Mouse (Mus musculus) neural tube, embryonic 12.5 days (tissue): Measurements from ENCODE around the gene Syde1. TPM values are rescaled to one million over a fixed set of nuclear protein-coding genes. Genes with fewer than 3 reads are reported as not detected.
A peak's percentile ranks its signal among the peaks of the same experiment; 100 is the strongest.

ENCODE experiments used
- ATAC-seq: fragments of 200-750 bp; cut with Nextera tagmentation; 2 replicates; pipeline ENCODE4 v1.8.0; 2017; ENCODE audit warnings: low read depth, mild to moderate bottlenecking, moderate TSS enrichment, moderate library complexity; ENCODE audit not compliant: low FRiP score
- H3K27ac ChIP-seq: fragments of 300-500 bp; sonication (generic); 2 replicates; pipeline ENCODE4 v1.5.1; 2016
- H3K27me3 ChIP-seq: fragments of 300-500 bp; sonication (generic); replicated peaks from 2 replicates; pipeline ENCODE4 v1.6.1; 2016; ENCODE audit warnings: mild to moderate bottlenecking
- H3K36me3 ChIP-seq: fragments of 300-500 bp; sonication (generic); 2 replicates; pipeline ENCODE4 v1.6.1; 2016; ENCODE audit warnings: mild to moderate bottlenecking
- H3K4me1 ChIP-seq: fragments of 300-500 bp; sonication (generic); 2 replicates; pipeline ENCODE4 v1.6.1; 2016
- H3K4me2 ChIP-seq: fragments of 300-500 bp; sonication (generic); replicated peaks from 2 replicates; pipeline ENCODE4 v1.6.1; 2016; ENCODE audit warnings: mild to moderate bottlenecking
- H3K4me3 ChIP-seq: fragments of 300-500 bp; sonication (generic); 2 replicates; pipeline ENCODE4 v1.5.1; 2016
- H3K9ac ChIP-seq: fragments of 300-500 bp; sonication (generic); 2 replicates; pipeline ENCODE4 v1.6.1; 2016; ENCODE audit warnings: mild to moderate bottlenecking
- H3K9me3 ChIP-seq: fragments of 300-500 bp; sonication (generic); 2 replicates; pipeline ENCODE4 v1.6.1; 2016; ENCODE audit warnings: mild to moderate bottlenecking
- WGBS: fragments of 180-500 bp; shearing (Covaris S2); methylation state at CpG from one replicate; pipeline ENCODE4 v1.1.7; 2016; 5-methylcytosine and 5-hydroxymethylcytosine counted together
- polyA plus RNA-seq: library from polyadenylated mRNA; unstranded; fragments of >200 nt; fragmentation: Nextera tagmentation; extraction: Ambion mirVana; gene quantifications from 2 replicates; pipeline ENCODE4 v1.2.1, GENCODE M21; 2016

The Syde1 gene
- polyA plus RNA-seq, 1 experiment from 2014 or later: 7.9 TPM

DNA sequence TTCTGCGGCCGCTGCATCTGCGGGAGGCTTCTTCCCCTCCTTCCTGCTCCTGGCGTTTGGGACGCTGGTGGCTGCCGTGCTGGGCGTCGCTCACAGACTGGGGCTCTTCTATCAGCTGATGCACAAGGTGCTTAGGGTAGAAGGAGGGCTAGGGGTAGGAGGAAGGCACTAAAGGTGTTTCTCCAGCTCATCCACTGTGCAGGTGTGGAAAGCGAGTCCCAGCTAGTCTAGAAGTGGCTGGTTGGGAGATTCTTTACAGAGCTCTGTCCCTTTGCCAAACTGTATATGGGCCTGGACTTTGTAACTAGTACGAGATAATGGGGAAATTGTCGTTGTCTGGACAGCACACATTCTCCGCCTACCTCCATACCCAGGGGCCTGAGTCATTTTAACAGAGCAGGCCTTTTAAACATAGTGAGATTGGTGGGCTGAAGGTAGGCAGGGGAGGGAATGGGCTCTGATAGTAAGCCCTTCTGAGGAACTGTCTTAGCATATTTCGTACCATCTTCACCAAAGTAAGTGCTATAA is 16.6 kb downstream of the Syde1 start:
- H3K27ac ChIP-seq: 0 out of 2 replicates have a peak overlapping the region, but pooled peaks have one; percentile 18
- peaks cover 24% of the 10 kb centered on the region for H3K36me3 ChIP-seq
- H3K9me3 ChIP-seq: no peaks in the 10 kb centered on the region
- WGBS: 16% methylated on average over 13 of the region's 13 CpGs
- H3K4me2 ChIP-seq: peak overlapping the region; percentile 79
- H3K9ac ChIP-seq: peak overlapping the region; percentile 68
- peak; percentile 51 for ATAC-seq
- peaks cover 5% of the 10 kb centered on the region; the same call in 1 of the 2 replicates for H3K4me1 ChIP-seq
- H3K4me3 ChIP-seq: peak overlapping the region; percentile 61
- H3K27me3 ChIP-seq: no peaks in the 10 kb centered on the region

DNA sequence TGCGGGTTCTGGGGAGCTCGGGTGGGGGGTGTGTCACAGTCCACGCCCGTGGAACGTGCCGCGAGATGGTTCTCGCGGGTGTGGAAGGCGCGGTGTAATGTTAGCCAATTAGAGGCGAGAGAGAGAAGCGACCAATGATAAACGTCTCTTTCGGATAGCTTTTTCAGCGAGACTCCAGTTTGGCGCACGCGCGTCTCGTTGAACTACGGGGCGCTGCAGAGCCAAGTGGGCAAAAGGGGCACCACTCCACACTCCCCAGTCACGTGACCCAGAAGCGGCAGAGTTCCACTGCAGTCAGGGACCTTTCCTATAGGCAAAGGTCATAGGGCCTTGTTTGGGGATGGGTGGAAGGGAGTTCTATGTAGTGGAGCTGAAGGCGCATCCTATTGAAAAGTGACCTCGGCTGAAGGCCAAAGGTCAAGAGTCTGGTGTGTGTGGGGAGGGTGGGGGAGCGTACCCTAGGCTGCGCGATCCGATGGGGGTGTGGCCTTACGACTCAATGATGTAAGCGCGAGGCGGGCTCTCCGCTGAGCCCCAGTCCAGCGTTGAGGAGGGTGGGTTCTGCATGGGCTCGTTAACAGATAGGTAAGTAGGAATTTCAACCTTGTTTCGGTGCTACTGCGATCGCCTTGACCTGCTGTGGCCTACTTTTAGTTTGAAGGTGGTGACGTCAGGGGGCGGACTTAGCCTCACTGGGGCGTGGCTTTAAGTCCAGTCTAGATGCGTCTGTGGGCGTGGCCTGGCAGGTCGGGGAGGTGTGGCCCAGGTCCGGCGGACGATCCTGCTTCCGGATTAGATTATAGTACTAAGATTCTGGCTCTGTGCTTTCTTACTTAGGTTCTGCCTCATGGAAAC is 17.3 kb downstream of the Syde1 start, which contains the start of gene Ilvbl:
Ilvbl (plus strand) TSS at position 97 of the 855 bp plus-strand sequence.
- H3K27me3 ChIP-seq: no peaks in the 10 kb centered on the region
- H3K36me3 ChIP-seq: peaks cover 17% of the 10 kb centered on the region
- peak; percentile 92 for ATAC-seq
- peaks cover 5% of the 10 kb centered on the region; the same call in 1 of the 2 replicates for H3K4me1 ChIP-seq
- peak within 1 kb of the TSS; percentile 18; the same call in 1 of the 2 replicates for H3K27ac ChIP-seq
- H3K9me3 ChIP-seq: no peaks in the 10 kb centered on the region
- H3K4me3 ChIP-seq: peak within 1 kb of the TSS; percentile 61
- WGBS: under 1% methylated on average over 51 of the region's 51 CpGs
- peak within 1 kb of the TSS; percentile 79 for H3K4me2 ChIP-seq
- H3K9ac ChIP-seq: peak within 1 kb of the TSS; percentile 68

DNA sequence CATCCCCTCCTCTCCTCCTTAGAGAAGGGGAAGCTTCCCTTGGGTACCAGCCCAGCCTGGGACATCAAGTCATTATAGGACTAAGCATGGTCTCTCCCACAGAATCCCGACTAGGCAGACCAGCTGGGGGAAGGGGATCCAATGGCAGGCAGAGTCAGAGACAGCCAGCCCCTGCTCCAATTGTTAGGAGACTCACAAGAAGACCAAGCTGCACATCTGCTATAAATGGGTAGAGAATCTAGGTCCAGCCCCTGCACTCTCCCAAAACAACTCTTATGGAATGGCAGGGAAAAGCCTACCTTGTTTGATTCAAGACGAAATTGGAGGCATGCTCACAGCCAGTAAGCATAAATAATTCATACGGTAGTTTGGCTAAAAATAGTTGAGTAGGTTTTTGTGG is 18.5 kb downstream of the Syde1 start:
- Histone ChIP-seq H3K36me3 (peaks cover 4% of the 10 kb centered on the region), H3K27me3 (no peaks in the 10 kb centered on the region), H3K4me3 (no peak overlapping the region), H3K9me3 (no peaks in the 10 kb centered on the region), H3K9ac (no peak overlapping the region), H3K4me1 (peaks cover 5% of the 10 kb centered on the region; the same call in 1 of the 2 replicates), H3K4me2 (no peak overlapping the region), H3K27ac (no peak overlapping the region)
- 80% methylated on average over 3 of the region's 3 CpGs for WGBS
- no peak for ATAC-seq

DNA sequence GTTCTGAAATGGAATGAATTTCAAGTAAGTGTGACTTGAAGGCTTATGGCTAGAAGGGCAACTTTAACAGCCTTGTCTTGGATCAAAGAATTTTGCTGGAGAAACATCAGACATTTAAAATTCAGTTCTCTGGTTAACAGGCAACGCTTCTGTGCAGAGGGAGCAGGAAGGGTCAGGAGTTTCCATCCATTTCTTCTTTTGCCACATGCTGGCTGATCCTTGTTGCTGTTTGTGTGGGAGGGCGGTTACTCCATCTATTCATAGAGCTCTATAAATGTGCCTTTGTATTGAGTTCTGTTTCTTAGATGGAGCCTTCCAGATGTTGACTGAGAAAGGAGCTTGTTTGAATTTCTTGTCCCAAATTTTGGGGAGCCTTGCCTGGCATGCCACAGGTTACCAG is 20.9 kb downstream of the Syde1 start:
- no peaks in the 10 kb centered on the region for H3K36me3 ChIP-seq
- no peak overlapping the region for H3K4me3 ChIP-seq
- H3K27me3 ChIP-seq: no peaks in the 10 kb centered on the region
- no peak for ATAC-seq
- no peak overlapping the region for H3K9ac ChIP-seq
- no peak overlapping the region for H3K27ac ChIP-seq
- H3K9me3 ChIP-seq: no peaks in the 10 kb centered on the region
- 67% methylated on average over 2 of the region's 2 CpGs for WGBS
- peaks cover 5% of the 10 kb centered on the region; the same call in 1 of the 2 replicates for H3K4me1 ChIP-seq
- no peak overlapping the region for H3K4me2 ChIP-seq

DNA sequence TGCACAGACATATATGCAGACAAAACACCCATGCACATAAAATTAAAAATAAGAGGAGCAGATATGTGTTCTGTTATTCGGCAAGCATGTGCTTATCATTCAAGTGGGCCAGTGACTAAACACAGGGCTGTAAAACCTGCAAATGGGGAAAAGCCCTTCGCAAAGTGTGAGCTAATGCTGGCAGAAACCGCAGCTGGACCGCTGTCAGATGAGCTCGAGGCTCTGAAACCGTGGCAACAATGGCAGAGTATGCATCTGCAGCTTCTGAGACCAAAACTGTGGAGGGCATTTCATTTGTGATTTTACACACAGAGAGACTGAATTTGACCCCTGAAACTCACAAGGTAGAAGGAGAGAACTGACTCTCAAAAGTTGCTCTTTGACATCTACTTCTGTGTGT is 21.3 kb downstream of the Syde1 start:
- no peak for ATAC-seq
- Histone ChIP-seq H3K27ac (no peak overlapping the region), H3K4me2 (no peak overlapping the region), H3K27me3 (no peaks in the 10 kb centered on the region), H3K4me1 (peaks cover 5% of the 10 kb centered on the region; the same call in 1 of the 2 replicates), H3K9ac (no peak overlapping the region), H3K9me3 (no peaks in the 10 kb centered on the region), H3K4me3 (no peak overlapping the region), H3K36me3 (no peaks in the 10 kb centered on the region)
- WGBS: 67% methylated on average over 6 of the region's 6 CpGs

DNA sequence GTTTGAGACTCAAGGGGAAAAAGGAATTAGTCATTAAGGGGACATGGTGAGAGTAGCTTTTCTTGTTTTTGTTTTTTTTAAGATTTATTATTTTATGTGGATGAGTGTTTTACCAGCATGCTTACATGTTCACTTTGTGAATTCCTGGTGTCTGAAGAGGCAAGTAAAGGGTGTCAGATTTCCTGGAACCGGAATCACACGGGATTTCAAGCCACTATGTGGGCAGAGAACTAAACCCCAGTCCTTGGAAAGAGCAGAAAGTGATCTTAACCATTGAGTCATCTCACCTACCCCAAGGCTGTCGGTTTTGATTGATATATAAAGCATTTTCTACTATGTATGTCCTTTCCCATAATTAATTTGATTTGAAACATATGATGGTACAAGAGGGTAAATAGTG is 22.1 kb downstream of the Syde1 start:
- Histone ChIP-seq H3K4me2 (no peak overlapping the region), H3K4me3 (no peak overlapping the region), H3K27me3 (no peaks in the 10 kb centered on the region), H3K4me1 (no peaks in the 10 kb centered on the region), H3K27ac (no peak overlapping the region), H3K9ac (no peak overlapping the region), H3K36me3 (no peaks in the 10 kb centered on the region), H3K9me3 (no peaks in the 10 kb centered on the region)
- no peak for ATAC-seq
- 57% methylated on average over 3 of the region's 3 CpGs for WGBS

DNA sequence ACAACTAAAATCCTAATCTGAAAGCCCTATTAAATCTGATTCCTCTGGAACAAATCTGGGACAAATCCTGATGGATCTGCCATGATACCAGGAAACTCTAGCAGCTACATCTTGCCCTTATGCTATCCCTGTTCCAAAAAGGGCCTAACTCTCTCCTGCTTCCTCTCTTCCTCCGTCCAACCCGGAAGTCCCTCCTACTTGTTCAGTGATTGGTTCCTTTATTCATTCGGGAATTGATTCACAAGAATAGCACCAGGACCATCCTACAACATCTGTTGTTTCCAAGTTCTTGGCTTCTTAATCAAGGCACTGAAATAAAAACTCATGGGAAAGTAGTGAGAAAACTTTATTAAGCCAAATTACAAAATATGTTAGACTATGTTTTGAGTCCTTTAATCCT is 22.6 kb downstream of the Syde1 start:
- no peak overlapping the region for H3K4me3 ChIP-seq
- H3K4me1 ChIP-seq: no peaks in the 10 kb centered on the region
- WGBS: 77% methylated on average over 3 of the region's 3 CpGs
- no peak overlapping the region for H3K4me2 ChIP-seq
- no peak overlapping the region for H3K27ac ChIP-seq
- H3K36me3 ChIP-seq: no peaks in the 10 kb centered on the region
- H3K27me3 ChIP-seq: no peaks in the 10 kb centered on the region
- H3K9me3 ChIP-seq: no peaks in the 10 kb centered on the region
- no peak overlapping the region for H3K9ac ChIP-seq
- ATAC-seq: no peak

DNA sequence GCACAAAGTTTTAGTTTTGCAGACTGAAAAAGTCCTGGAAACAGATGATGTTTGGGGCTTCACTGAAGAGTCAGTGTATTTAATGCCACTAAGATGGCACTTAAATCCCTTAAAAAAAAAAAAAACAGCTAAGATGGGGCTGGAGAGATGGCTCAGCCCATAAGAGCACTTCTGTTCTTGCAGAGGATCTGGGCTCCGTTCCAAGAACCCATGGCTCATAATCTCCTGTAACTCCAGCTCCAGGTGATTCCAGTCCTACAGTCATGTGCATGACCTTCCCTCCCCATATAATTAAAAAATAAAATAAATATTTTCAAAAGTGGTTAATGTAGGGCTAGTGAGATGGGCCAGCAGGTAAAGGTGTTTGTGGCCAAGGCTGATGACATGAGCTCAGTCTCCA is 26.7 kb downstream of the Syde1 start:
- no peak overlapping the region for H3K9ac ChIP-seq
- H3K27ac ChIP-seq: no peak overlapping the region
- no peaks in the 10 kb centered on the region for H3K36me3 ChIP-seq
- H3K4me3 ChIP-seq: no peak overlapping the region
- 95% methylated on average over 1 of the region's 1 CpGs for WGBS
- no peak for ATAC-seq
- H3K4me1 ChIP-seq: no peaks in the 10 kb centered on the region
- no peaks in the 10 kb centered on the region for H3K27me3 ChIP-seq
- H3K4me2 ChIP-seq: no peak overlapping the region
- H3K9me3 ChIP-seq: no peaks in the 10 kb centered on the region

DNA sequence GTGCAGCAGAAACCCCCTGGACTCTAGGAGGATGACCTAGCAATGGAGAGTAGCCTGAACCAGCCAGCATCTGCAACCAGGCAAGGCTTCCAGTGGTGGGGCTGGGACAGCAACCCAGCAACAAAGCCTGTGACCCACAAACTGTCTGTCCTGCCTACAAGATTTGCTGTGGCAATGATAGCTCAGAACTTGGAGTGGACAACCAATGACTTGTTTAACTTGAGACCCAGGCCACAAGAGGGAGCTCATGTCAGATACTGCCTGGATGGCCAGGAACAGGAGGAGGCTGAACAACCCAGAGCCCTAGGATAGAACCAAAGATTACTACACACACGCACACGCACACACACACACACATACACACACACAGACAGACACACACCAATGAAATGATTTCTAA is 50.8 kb downstream of the Syde1 start:
- H3K4me1 ChIP-seq: no peaks in the 10 kb centered on the region
- no peak overlapping the region for H3K9ac ChIP-seq
- no peak overlapping the region for H3K4me2 ChIP-seq
- H3K36me3 ChIP-seq: no peaks in the 10 kb centered on the region
- H3K27ac ChIP-seq: no peak overlapping the region
- ATAC-seq: no peak
- WGBS: 64% methylated on average over 2 of the region's 2 CpGs
- H3K9me3 ChIP-seq: no peaks in the 10 kb centered on the region
- H3K27me3 ChIP-seq: no peaks in the 10 kb centered on the region
- no peak overlapping the region for H3K4me3 ChIP-seq

Other genes with a start within 250 kb of the Syde1 start
- gene Agpat3, start 239.5 kb downstream of the Syde1 start, polyA plus RNA-seq: 62.4 and 65.1 TPM in 2 replicates
- 333 and 347 TPM in 2 replicates for gene Rrp1, start 178.9 kb downstream of the Syde1 start, polyA plus RNA-seq
- 105 and 110 TPM in 2 replicates for gene Cstb, start 166.3 kb downstream of the Syde1 start, polyA plus RNA-seq
- gene Pdxk, start 127.0 kb downstream of the Syde1 start, polyA plus RNA-seq: 9.0 and 9.4 TPM in 2 replicates
- gene Olfr1358, start 74.5 kb downstream of the Syde1 start, polyA plus RNA-seq: not detected in 2 replicates
- 47.1 and 51.8 TPM in 2 replicates for gene Ilvbl, start 17.6 kb downstream of the Syde1 start, polyA plus RNA-seq
- not detected in 2 replicates for gene Olfr1357, start 26.1 kb upstream of the Syde1 start, polyA plus RNA-seq
- not detected in 2 replicates for gene Casp14, start 126.3 kb upstream of the Syde1 start, polyA plus RNA-seq
- gene Ccdc105, start 161.1 kb upstream of the Syde1 start, polyA plus RNA-seq: not detected in 2 replicates
- 1.8 and 2.8 TPM in 2 replicates for gene Slc1a6, start 188.5 kb upstream of the Syde1 start, polyA plus RNA-seq